9 mouse cellular contexts compared by ENCODE assay signal in genomic region chr11:99147920-99148289, GRCm38 (mm10). TPM values are rescaled to one million over a fixed set of nuclear protein-coding genes. Genes with fewer than 3 reads are reported as not detected.
A peak's percentile ranks its signal among the peaks of the same experiment; 100 is the strongest.
DNase-seq lines count a peak whose midpoint lies in the region; ATAC-seq lines count a peak whose summit lies in the region.
"Had no signal": no experiment of that assay in that cellular context is flagged by ENCODE, and none has a peak within 500 bp of the region (broad histone marks: within the 10 kb centered on the region; RNA-seq: fewer than 3 reads in every experiment).

No protein-coding gene starts in this region.

- peaks cover 9% of the 10 kb centered on the region; the same call in 1 of the 2 replicates for H3K27me3 ChIP-seq in heart, embryonic 10.5 days (ENCODE audit: insufficient read depth, poor library complexity, severe bottlenecking)
- no peaks in the 10 kb centered on the region for H3K27me3 ChIP-seq in forebrain, embryonic 15.5 days

- 10% methylated on average over 4 of the region's 4 CpGs for WGBS in heart, embryonic 10.5 days
- 33% methylated on average over 4 of the region's 4 CpGs for WGBS in forebrain, embryonic 15.5 days

- no peak for DNase-seq in heart, embryonic 10.5 days (ENCODE audit: low spot score)
- DNase-seq in heart, postnatal 10 days: no peak
- peak; percentile 65 for DNase-seq in 416B (ENCODE audit: low read depth)
- DNase-seq in lung, postnatal 4 days: peak; percentile 25 to 52
- DNase-seq in frontal cortex, postnatal 10 days (ENCODE audit: low spot score in 2 of 2): no peak
- no peak for DNase-seq in testis, postnatal 10 days (ENCODE audit: low spot score)
- no peak for DNase-seq in testis, postnatal 14 days (ENCODE audit: low spot score)
- DNase-seq: spleen, adult 18-20 months had no signal

- intact Hi-C loops in heart, postnatal 10 days (cut with DNase I): loop anchor here (2.0 to 5.0 kb wide), 2 partner anchors 21 to 226 kb away; no protein-coding TSS in a partner anchor

- H3K4me1 ChIP-seq in heart, embryonic 10.5 days: peaks cover 74% of the 10 kb centered on the region
- H3K4me1 ChIP-seq in forebrain, embryonic 15.5 days: peaks cover 29% of the 10 kb centered on the region

- H3K9me3 ChIP-seq in heart, embryonic 10.5 days: no peaks in the 10 kb centered on the region
- no peaks in the 10 kb centered on the region for H3K9me3 ChIP-seq in forebrain, embryonic 15.5 days

- no peaks in the 10 kb centered on the region for H3K36me3 ChIP-seq in heart, embryonic 10.5 days
- H3K36me3 ChIP-seq in forebrain, embryonic 15.5 days: no peaks in the 10 kb centered on the region

- H3K27ac ChIP-seq in heart, embryonic 10.5 days: peak overlapping the region; percentile 87
- peak overlapping the region; percentile 54; the same call in 1 of the 2 replicates for H3K27ac ChIP-seq in forebrain, embryonic 15.5 days (replicated peaks)

- H3K9ac ChIP-seq in forebrain, embryonic 15.5 days (replicated peaks): no peak overlapping the region

- H3K4me2 ChIP-seq in forebrain, embryonic 15.5 days (replicated peaks): no peak overlapping the region

- no peak for ATAC-seq in forebrain, embryonic 15.5 days (replicated peaks)

- H3K4me3 ChIP-seq in heart, embryonic 10.5 days: peak overlapping the region; percentile 38
- H3K4me3 ChIP-seq in forebrain, embryonic 15.5 days: no peak overlapping the region

RNA-seq across cellular contexts. Expression of gene Ccr7, which starts 7.0 kb away (rescaled TPM):
- 0.25 and 0.78 TPM in 2 replicates for polyA plus RNA-seq in heart, embryonic 10.5 days (2016; fragmentation: Nextera tagmentation; extraction: Ambion mirVana)
- under 1 TPM; 0.42 to 0.62 TPM for total RNA-seq in heart, postnatal 10 days (2021)
- polyA plus RNA-seq in forebrain, embryonic 15.5 days (2015; fragmentation: Nextera tagmentation; extraction: Ambion mirVana): not detected in 2 replicates

RNA-seq across cellular contexts. Expression of gene Tns4, which starts 58.8 kb away (rescaled TPM):
- polyA plus RNA-seq in heart, embryonic 10.5 days (2016; fragmentation: Nextera tagmentation; extraction: Ambion mirVana): 0.36 TPM in 2 replicates
- under 1 TPM; 0.12 TPM for total RNA-seq in heart, postnatal 10 days (2021)
- 0.09 TPM in 1 of 2 replicates, not detected in the other for polyA plus RNA-seq in forebrain, embryonic 15.5 days (2015; fragmentation: Nextera tagmentation; extraction: Ambion mirVana)

Comparison
In these comparisons a context has a peak if more than half of its experiments do, and no peak if none do; other contexts are left out.
1. DNase-seq: peak in 416B (single experiment) and lung, postnatal 4 days (2 of 2); none in heart, embryonic 10.5 days (single experiment), heart, postnatal 10 days (0 of 2), frontal cortex, postnatal 10 days (0 of 2), testis, postnatal 10 days (single experiment) and testis, postnatal 14 days (single experiment).